Mouse (Mus musculus) limb, embryonic 15.5 days (tissue): ENCODE data around the gene Olfm4. TPM values are rescaled to one million over a fixed set of nuclear protein-coding genes. Genes with fewer than 3 reads are reported as not detected.

Source experiments
- ATAC-seq: fragments of 200-750 bp; cut with Nextera tagmentation; 2 replicates; pipeline ENCODE4 v1.8.0; 2017; ENCODE audit warnings: low read depth, moderate TSS enrichment; ENCODE audit not compliant: insufficient number of reproducible peaks, low FRiP score, low TSS enrichment
- H3K27ac ChIP-seq: fragments of 300-500 bp; sonication (generic); 2 replicates; pipeline ENCODE4 v1.5.1; 2015; ENCODE audit warnings: moderate library complexity, mild to moderate bottlenecking, inconsistent platforms
- H3K27me3 ChIP-seq: fragments of 300-500 bp; sonication (generic); 2 replicates; pipeline ENCODE4 v1.6.1; 2015; ENCODE audit warnings: inconsistent platforms
- H3K36me3 ChIP-seq: fragments of 300-500 bp; sonication (generic); 2 replicates; pipeline ENCODE4 v1.6.1; 2015; ENCODE audit warnings: inconsistent platforms
- H3K4me1 ChIP-seq: fragments of 300-500 bp; sonication (generic); 2 replicates; pipeline ENCODE4 v1.6.1; 2015; ENCODE audit warnings: inconsistent platforms
- H3K4me2 ChIP-seq: fragments of 300-500 bp; sonication (generic); 2 replicates; pipeline ENCODE4 v1.6.1; 2015; ENCODE audit warnings: mild to moderate bottlenecking, inconsistent platforms
- H3K4me3 ChIP-seq: fragments of 300-500 bp; sonication (generic); 2 replicates; pipeline ENCODE4 v1.5.1; 2015; ENCODE audit warnings: mild to moderate bottlenecking, inconsistent platforms
- H3K9ac ChIP-seq: fragments of 300-500 bp; sonication (generic); 2 replicates; pipeline ENCODE4 v1.6.1; 2015; ENCODE audit warnings: inconsistent platforms
- H3K9me3 ChIP-seq: fragments of 300-500 bp; sonication (generic); 2 replicates; pipeline ENCODE4 v1.6.1; 2016; ENCODE audit warnings: inconsistent platforms
- WGBS: fragments of 180-500 bp; shearing (Covaris S2); methylation state at CpG from one replicate; pipeline ENCODE4 v1.1.7; 2015; 5-methylcytosine and 5-hydroxymethylcytosine counted together
- polyA plus RNA-seq: library from polyadenylated mRNA; unstranded; fragments of >200 nt; fragmentation: Nextera tagmentation; extraction: Ambion mirVana; gene quantifications from 2 replicates; pipeline ENCODE4 v1.2.1, GENCODE M21; 2015

Olfm4 gene
- polyA plus RNA-seq, 1 experiment from 2014 or later = 1.3 TPM

- Histone ChIP-seq H3K9me3 (no peaks in the 10 kb centered on the region), H3K4me3 (no peak overlapping the region), H3K36me3 (no peaks in the 10 kb centered on the region), H3K4me1 (no peaks in the 10 kb centered on the region), H3K27me3 (no peaks in the 10 kb centered on the region), H3K4me2 (no peak overlapping the region), H3K9ac (no peak overlapping the region), H3K27ac (no peak overlapping the region)
- WGBS = 98% methylated on average over 2 of the region's 2 CpGs
- no peak for ATAC-seq
These were observed 1.8 kb downstream of the Olfm4 start for GRCm38 (mm10) chr14:79985696-79986095.

DNA sequence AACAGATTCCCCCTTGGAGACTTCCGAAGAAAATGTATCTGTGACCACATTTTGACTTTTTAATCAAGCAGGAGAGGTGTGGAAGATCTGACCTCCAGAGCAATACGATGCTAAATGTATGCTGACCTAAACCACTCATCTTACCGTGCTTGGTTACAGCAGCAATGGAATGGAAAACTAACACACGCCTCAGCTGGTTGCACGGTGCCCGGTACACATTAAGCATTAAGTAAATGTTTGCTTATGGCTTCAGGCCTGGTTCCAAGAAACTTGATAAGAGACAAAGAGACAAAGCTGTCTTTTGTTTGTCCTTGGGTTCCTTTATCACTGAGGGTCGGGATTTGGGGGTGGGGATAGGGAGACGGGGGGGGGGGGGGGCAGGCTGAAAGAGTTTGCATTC is 3.0 kb downstream of the Olfm4 start:
- WGBS = 71% methylated on average over 8 of the region's 8 CpGs
- no peak for ATAC-seq
- no peak overlapping the region for H3K9ac ChIP-seq
- H3K27me3 ChIP-seq = no peaks in the 10 kb centered on the region
- H3K4me1 ChIP-seq = no peaks in the 10 kb centered on the region
- no peak overlapping the region for H3K27ac ChIP-seq
- no peaks in the 10 kb centered on the region for H3K36me3 ChIP-seq
- no peak overlapping the region for H3K4me2 ChIP-seq
- no peaks in the 10 kb centered on the region for H3K9me3 ChIP-seq
- H3K4me3 ChIP-seq = no peak overlapping the region

DNA sequence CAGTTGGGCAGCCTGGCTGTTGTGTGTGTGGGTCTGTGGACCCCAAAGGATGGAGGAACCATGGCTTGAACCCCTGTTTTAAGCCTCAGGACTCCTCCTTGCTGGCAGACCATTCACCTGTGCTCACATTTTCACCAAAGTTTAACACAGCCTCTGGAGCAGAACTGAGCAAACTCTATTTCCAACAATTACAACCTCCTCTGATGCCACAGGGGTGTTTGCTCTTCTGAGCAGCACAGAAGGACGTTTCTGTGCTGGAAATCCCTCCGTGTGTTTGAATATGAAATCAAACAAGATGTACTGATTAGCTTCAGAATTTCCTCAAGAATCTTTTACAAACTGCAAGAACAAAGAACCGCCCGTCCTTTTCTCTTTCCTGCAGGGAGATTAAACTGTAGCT is 5.9 kb downstream of the Olfm4 start:
- 73% methylated on average over 4 of the region's 4 CpGs for WGBS
- no peaks in the 10 kb centered on the region for H3K36me3 ChIP-seq

DNA sequence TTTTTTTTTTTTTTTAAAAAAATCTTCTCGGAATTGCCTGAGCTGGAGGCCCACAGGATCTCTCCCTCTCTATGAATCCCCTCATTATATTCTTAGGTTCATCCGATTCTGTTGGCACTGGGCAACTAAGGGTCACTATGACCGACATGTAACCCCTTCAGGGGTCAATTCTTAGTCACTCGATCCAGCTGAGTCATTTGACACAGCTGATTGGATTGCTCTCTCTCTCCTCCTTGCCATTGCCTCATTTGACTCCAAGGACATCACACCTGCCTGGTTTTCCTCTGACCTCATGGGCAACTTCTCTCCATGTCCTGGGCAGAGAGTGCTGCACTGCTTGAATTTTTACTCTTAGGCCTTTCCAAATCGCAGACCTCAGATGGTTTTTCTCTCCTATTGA is 6.7 kb downstream of the Olfm4 start:
- WGBS = 66% methylated on average over 5 of the region's 5 CpGs
- H3K27ac ChIP-seq = no peak overlapping the region
- H3K9me3 ChIP-seq = no peaks in the 10 kb centered on the region
- H3K36me3 ChIP-seq = no peaks in the 10 kb centered on the region
- no peak overlapping the region for H3K9ac ChIP-seq
- ATAC-seq = no peak
- no peaks in the 10 kb centered on the region for H3K27me3 ChIP-seq
- no peaks in the 10 kb centered on the region for H3K4me1 ChIP-seq
- no peak overlapping the region for H3K4me3 ChIP-seq
- no peak overlapping the region for H3K4me2 ChIP-seq

More for the DNA sequence above, 5.9 kb downstream of the Olfm4 start:
- H3K9ac ChIP-seq = no peak overlapping the region
- H3K4me2 ChIP-seq = no peak overlapping the region
- no peak for ATAC-seq
- no peaks in the 10 kb centered on the region for H3K4me1 ChIP-seq
- no peak overlapping the region for H3K27ac ChIP-seq
- no peaks in the 10 kb centered on the region for H3K9me3 ChIP-seq
- H3K4me3 ChIP-seq = no peak overlapping the region
- no peaks in the 10 kb centered on the region for H3K27me3 ChIP-seq

- Histone ChIP-seq H3K4me1 (no peaks in the 10 kb centered on the region), H3K4me3 (no peak overlapping the region), H3K4me2 (no peak overlapping the region), H3K27me3 (no peaks in the 10 kb centered on the region), H3K9ac (no peak overlapping the region), H3K9me3 (no peaks in the 10 kb centered on the region), H3K36me3 (no peaks in the 10 kb centered on the region), H3K27ac (no peak overlapping the region)
- ATAC-seq = no peak
- 80% methylated on average over 4 of the region's 4 CpGs for WGBS
These were observed 13.7 kb downstream of the Olfm4 start for GRCm38 (mm10) chr14:79997534-79997933.

DNA sequence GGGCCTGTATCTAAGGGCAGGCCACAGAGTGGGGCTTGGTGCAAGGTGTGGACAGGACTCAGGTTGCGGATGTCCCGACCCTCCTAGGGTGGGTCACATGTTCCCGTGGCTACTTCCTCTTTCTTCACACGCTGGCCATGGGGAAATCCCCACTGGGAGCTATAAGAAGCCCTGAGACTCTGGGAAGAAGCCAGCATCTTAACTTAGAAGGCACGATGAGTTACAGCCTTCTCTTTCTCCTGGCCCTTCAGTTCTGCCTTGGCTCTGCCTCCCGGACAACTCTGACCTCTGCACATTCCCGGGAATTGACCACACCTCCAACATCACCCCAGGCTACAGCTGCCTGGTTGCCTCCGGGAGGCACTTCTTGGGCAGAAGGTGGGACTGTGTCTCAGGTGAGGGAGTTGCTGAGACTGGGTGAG is 16.2 kb downstream of the Olfm4 start:
- Histone ChIP-seq H3K4me1 (no peaks in the 10 kb centered on the region), H3K36me3 (no peaks in the 10 kb centered on the region), H3K27ac (no peak overlapping the region), H3K27me3 (no peaks in the 10 kb centered on the region), H3K4me2 (no peak overlapping the region), H3K9me3 (no peaks in the 10 kb centered on the region), H3K4me3 (no peak overlapping the region), H3K9ac (no peak overlapping the region)
- 33% methylated on average over 8 of the region's 8 CpGs for WGBS
- no peak for ATAC-seq

DNA sequence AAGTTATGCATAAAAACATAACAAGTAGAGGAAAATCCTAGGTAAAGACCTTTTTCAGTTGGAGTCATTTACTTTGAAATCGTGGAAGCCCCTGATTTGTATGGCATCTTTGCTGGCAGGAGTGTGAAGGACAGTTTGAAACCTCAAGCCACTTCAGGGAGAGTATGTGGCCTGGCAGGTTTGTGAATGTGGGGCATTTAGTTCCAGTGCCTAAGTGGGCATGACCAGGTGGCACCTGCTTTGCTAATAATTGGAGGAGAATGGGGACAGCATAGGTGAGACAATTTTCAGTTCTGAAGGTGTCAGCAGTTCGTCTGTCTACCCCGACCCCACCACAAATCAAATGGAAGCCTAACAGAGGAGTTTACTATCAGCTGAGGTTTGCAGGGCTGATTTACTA is 23.8 kb downstream of the Olfm4 start:
- no peak overlapping the region for H3K9ac ChIP-seq
- H3K4me2 ChIP-seq = no peak overlapping the region
- no peak overlapping the region for H3K27ac ChIP-seq
- H3K4me3 ChIP-seq = no peak overlapping the region
- H3K4me1 ChIP-seq = no peaks in the 10 kb centered on the region
- H3K9me3 ChIP-seq = no peaks in the 10 kb centered on the region
- H3K27me3 ChIP-seq = no peaks in the 10 kb centered on the region
- H3K36me3 ChIP-seq = no peaks in the 10 kb centered on the region
- 65% methylated on average over 3 of the region's 3 CpGs for WGBS
- no peak for ATAC-seq

DNA sequence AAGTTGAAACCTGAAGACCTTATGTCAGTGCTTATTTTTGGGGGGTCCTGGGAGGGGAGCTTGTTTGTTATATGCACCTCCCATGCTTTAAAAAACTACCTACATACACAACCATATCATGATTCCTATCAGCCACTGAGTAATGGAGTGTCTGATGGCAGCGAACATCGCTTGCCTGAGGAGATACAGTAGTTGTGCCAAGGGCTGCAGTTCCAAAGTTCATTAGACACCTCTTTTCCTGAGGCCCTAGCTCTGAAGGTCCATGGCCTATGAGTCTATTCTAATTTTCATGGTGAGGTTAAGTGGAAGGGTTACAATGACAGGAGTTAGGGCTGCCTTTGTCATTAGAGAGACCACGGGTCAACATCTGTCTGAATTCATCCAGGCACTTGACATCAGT is 26.5 kb downstream of the Olfm4 start:
- Histone ChIP-seq H3K9ac (no peak overlapping the region), H3K4me3 (no peak overlapping the region), H3K9me3 (no peaks in the 10 kb centered on the region), H3K27me3 (no peaks in the 10 kb centered on the region), H3K4me2 (no peak overlapping the region), H3K4me1 (peaks cover 3% of the 10 kb centered on the region; the same call in 1 of the 2 replicates), H3K36me3 (no peaks in the 10 kb centered on the region), H3K27ac (no peak overlapping the region)
- ATAC-seq = no peak
- WGBS = 85% methylated on average over 3 of the region's 3 CpGs

DNA sequence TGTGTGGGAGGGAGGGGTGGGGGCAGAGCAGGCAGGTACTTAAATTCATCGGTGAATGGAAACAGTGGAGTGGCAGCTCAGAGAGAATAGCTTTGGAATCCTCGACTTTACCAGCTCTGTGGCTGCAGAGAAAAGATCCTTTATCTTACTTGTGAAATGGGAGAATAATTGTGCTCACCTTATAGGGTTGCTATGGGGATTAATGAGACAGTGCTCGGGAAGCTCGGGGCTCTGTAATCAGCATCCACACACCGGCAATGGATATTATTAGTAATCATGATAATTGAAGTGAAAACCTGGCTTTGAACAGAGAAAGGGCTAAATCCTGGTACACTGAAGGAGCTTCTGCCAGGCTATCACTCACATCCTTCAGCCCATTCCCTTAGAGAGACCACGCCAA is 31.1 kb downstream of the Olfm4 start:
- H3K36me3 ChIP-seq = no peaks in the 10 kb centered on the region
- no peak overlapping the region for H3K4me3 ChIP-seq
- 48% methylated on average over 6 of the region's 6 CpGs for WGBS
- H3K9me3 ChIP-seq = no peaks in the 10 kb centered on the region
- no peak for ATAC-seq
- no peaks in the 10 kb centered on the region for H3K27me3 ChIP-seq
- peaks cover 9% of the 10 kb centered on the region; the same call in 1 of the 2 replicates for H3K4me1 ChIP-seq
- H3K9ac ChIP-seq = no peak overlapping the region
- H3K4me2 ChIP-seq = no peak overlapping the region
- no peak overlapping the region for H3K27ac ChIP-seq

DNA sequence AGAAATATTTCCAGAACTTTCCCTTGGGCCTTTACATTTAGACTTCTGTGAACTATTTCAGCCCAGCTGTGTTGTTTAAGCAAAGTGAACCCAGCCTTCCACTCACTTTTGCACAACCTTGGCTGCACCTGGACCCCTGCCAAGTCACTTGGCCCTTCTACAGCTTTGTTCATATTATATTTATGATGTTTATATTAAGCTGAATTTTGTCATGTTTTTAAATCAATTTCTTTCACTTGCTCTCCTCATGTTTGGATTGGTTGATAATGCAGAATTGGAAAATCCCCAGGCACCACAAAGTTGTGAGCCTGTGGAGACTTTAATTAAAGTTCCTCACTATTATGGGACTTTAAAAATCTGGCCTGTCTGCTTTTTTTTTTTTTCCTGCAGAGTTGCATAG is 32.2 kb downstream of the Olfm4 start:
- H3K9ac ChIP-seq = no peak overlapping the region
- no peak overlapping the region for H3K4me3 ChIP-seq
- peaks cover 9% of the 10 kb centered on the region; the same call in 1 of the 2 replicates for H3K4me1 ChIP-seq
- ATAC-seq = no peak
- H3K36me3 ChIP-seq = no peaks in the 10 kb centered on the region
- peak overlapping the region; percentile 17; the same call in 1 of the 2 replicates for H3K27ac ChIP-seq
- no peaks in the 10 kb centered on the region for H3K9me3 ChIP-seq
- no peaks in the 10 kb centered on the region for H3K27me3 ChIP-seq
- no peak overlapping the region for H3K4me2 ChIP-seq

- Histone ChIP-seq H3K9ac (no peak overlapping the region), H3K27ac (no peak overlapping the region), H3K4me2 (no peak overlapping the region), H3K27me3 (no peaks in the 10 kb centered on the region), H3K4me1 (no peaks in the 10 kb centered on the region), H3K36me3 (no peaks in the 10 kb centered on the region), H3K4me3 (no peak overlapping the region), H3K9me3 (no peaks in the 10 kb centered on the region)
- ATAC-seq = no peak
- WGBS = 59% methylated on average over 6 of the region's 6 CpGs
These were observed 42.2 kb downstream of the Olfm4 start for GRCm38 (mm10) chr14:80026078-80026477.

DNA sequence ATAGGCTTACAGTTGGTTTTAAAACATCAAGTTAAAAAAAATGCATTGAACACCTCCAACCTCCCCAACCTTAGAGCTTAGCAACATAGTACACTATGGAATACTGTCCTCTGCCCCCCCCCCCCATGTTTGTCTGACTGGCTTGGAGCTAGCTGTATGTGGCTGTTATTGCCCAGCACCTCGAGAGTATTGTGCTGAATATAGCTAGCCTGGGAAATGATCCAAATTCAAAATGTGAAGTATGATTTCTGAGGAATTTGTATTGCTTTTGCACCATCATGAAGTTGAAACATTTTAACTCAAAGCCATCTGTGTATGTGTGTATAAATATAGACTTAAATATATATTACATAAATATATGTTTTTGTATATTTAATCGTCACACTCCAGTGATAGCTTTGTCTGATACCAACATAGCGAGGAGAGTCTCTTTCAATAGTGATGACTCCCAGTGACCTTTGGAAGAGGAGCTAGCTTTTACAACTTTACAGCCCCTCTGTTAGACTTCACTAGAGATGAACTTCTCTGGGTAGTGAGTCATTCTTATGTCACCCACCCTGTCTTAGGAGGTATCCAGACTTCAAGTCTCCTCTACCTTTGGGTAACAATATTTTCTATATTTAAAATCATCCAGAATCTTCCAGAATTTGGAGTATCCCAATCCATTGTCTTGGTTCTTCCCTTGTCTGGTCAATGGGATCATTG is 45.6 kb downstream of the Olfm4 start:
- Histone ChIP-seq H3K9ac (no peak overlapping the region), H3K27me3 (no peaks in the 10 kb centered on the region), H3K4me1 (no peaks in the 10 kb centered on the region), H3K4me3 (no peak overlapping the region), H3K36me3 (no peaks in the 10 kb centered on the region), H3K27ac (no peak overlapping the region), H3K4me2 (no peak overlapping the region), H3K9me3 (no peaks in the 10 kb centered on the region)
- no peak for ATAC-seq
- WGBS = 61% methylated on average over 3 of the region's 3 CpGs
